Mouse (Mus musculus) embryonic fibroblast, embryonic 13.5 days (primary cell): ENCODE results near the gene Trim52.

Experiments
- CTCF ChIP-seq: IDR thresholded peaks from 2 replicates; pipeline ENCODE4 v1.5.1; 2011; ENCODE audit warnings: mild to moderate bottlenecking, control low read depth, low read length, moderate library complexity, borderline replicate concordance; ENCODE audit not compliant: insufficient read depth
- POLR2A ChIP-seq: IDR thresholded peaks from 2 replicates; pipeline ENCODE4 v1.6.1; 2011; ENCODE audit warnings: low read depth, mild to moderate bottlenecking, control low read depth, low read length, moderate library complexity

GRCm38 (mm10) chr14:106156533-106156932, 50.5 kb downstream of the Trim52 start:
- TF ChIP-seq CTCF: no peak
- TF ChIP-seq POLR2A: no peak
